Mouse (Mus musculus): Measurements from ENCODE around the gene Col19a1. TPM values are rescaled to one million over a fixed set of nuclear protein-coding genes. Genes with fewer than 3 reads are reported as not detected.
A peak's percentile ranks its signal among the peaks of the same experiment; 100 is the strongest.

Col19a1 gene
- total and polyA plus RNA-seq, 2 experiments from 2014 or later = 2.4 to 2.5 TPM

- ATAC-seq (ENCODE audit: low FRiP score) = no peak
- H3K4me3 ChIP-seq (ENCODE audit: low read depth, low read length) = no peak overlapping the region
- H3K27me3 ChIP-seq (ENCODE audit: insufficient read depth, low read length) = no peaks in the 10 kb centered on the region
- H3K4me2 ChIP-seq (ENCODE audit: low read depth, low read length, poor library complexity, severe bottlenecking) = no peak overlapping the region
- no peaks in the 10 kb centered on the region for H3K9me3 ChIP-seq (ENCODE audit: low read length)
- H3K4me1 ChIP-seq (ENCODE audit: insufficient read depth, low read length) = no peaks in the 10 kb centered on the region
- H3K27ac ChIP-seq (ENCODE audit: low read depth, low read length) = no peak overlapping the region
- no peaks in the 10 kb centered on the region for H3K36me3 ChIP-seq (ENCODE audit: insufficient read depth, low read length)
- no peak overlapping the region for H3K9ac ChIP-seq (replicated peaks; ENCODE audit: low read length, poor library complexity, severe bottlenecking)
- TF ChIP-seq CTCF (IDR thresholded peaks at IDR 0.05) = no peak
- no peak for DNase-seq (ENCODE audit: low spot score)
- 87% methylated on average over 1 of the region's 1 CpGs for WGBS
Measured at GRCm38 (mm10) chr1:24547574-24547973, 39.7 kb downstream of the Col19a1 start.

DNA sequence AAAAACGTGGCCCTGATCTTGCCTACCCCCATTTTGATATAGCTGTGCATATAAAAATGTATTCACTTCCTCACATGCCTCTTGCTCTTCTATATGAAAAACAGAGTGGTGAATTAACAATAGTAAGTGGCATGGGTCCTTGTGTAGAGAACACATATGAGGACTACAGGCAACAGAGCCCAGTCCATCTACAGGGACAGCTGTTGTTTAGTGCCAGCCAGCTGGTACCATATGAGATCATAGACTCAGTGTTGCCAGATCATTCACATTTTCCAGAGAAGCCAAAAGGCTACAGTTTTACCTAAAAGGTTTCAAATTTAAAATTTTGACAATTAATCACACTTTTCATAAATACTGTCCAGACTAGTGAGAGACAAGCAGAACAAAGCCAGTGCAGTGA is 47.4 kb downstream of the Col19a1 start:
- Histone ChIP-seq H3K36me3 (ENCODE audit: insufficient read depth, low read length) (no peaks in the 10 kb centered on the region), H3K27ac (ENCODE audit: low read depth, low read length) (no peak overlapping the region), H3K9ac (replicated peaks; ENCODE audit: low read length, poor library complexity, severe bottlenecking) (no peak overlapping the region), H3K4me3 (ENCODE audit: low read depth, low read length) (no peak overlapping the region), H3K9me3 (ENCODE audit: low read length) (no peaks in the 10 kb centered on the region), H3K4me1 (ENCODE audit: insufficient read depth, low read length) (no peaks in the 10 kb centered on the region), H3K4me2 (ENCODE audit: low read depth, low read length, poor library complexity, severe bottlenecking) (no peak overlapping the region), H3K27me3 (ENCODE audit: insufficient read depth, low read length) (no peaks in the 10 kb centered on the region)
- DNase-seq (ENCODE audit: low spot score) (no peak), ATAC-seq (ENCODE audit: low FRiP score) (no peak)
- TF ChIP-seq CTCF (IDR thresholded peaks at IDR 0.05) = no peak
- WGBS = 80% methylated on average over 1 of the region's 1 CpGs

- ATAC-seq (ENCODE audit: low FRiP score) = no peak
- 76% methylated on average over 2 of the region's 2 CpGs for WGBS
Measured at GRCm38 (mm10) chr1:24527194-24527593, 60.1 kb downstream of the Col19a1 start.

GRCm38 (mm10) chr1:24517462-24517861 is 69.8 kb downstream of the Col19a1 start:
- Histone ChIP-seq H3K4me2 (ENCODE audit: low read depth, low read length, poor library complexity, severe bottlenecking) (no peak overlapping the region), H3K9ac (replicated peaks; ENCODE audit: low read length, poor library complexity, severe bottlenecking) (no peak overlapping the region), H3K4me3 (ENCODE audit: low read depth, low read length) (no peak overlapping the region), H3K4me1 (ENCODE audit: insufficient read depth, low read length) (no peaks in the 10 kb centered on the region), H3K27ac (ENCODE audit: low read depth, low read length) (no peak overlapping the region), H3K9me3 (ENCODE audit: low read length) (no peaks in the 10 kb centered on the region), H3K27me3 (ENCODE audit: insufficient read depth, low read length) (no peaks in the 10 kb centered on the region), H3K36me3 (ENCODE audit: insufficient read depth, low read length) (no peaks in the 10 kb centered on the region)
- TF ChIP-seq CTCF (IDR thresholded peaks at IDR 0.05) = no peak
- no peak for ATAC-seq (ENCODE audit: low FRiP score)
- WGBS = 49% methylated on average over 4 of the region's 4 CpGs
- peak; percentile 55 for DNase-seq (ENCODE audit: low spot score)

More at GRCm38 (mm10) chr1:24527194-24527593, 60.1 kb downstream of the Col19a1 start:
- Histone ChIP-seq H3K9ac (replicated peaks; ENCODE audit: low read length, poor library complexity, severe bottlenecking) (no peak overlapping the region), H3K9me3 (ENCODE audit: low read length) (no peaks in the 10 kb centered on the region), H3K27me3 (ENCODE audit: insufficient read depth, low read length) (no peaks in the 10 kb centered on the region), H3K4me1 (ENCODE audit: insufficient read depth, low read length) (no peaks in the 10 kb centered on the region), H3K36me3 (ENCODE audit: insufficient read depth, low read length) (no peaks in the 10 kb centered on the region), H3K4me2 (ENCODE audit: low read depth, low read length, poor library complexity, severe bottlenecking) (no peak overlapping the region), H3K4me3 (ENCODE audit: low read depth, low read length) (no peak overlapping the region), H3K27ac (ENCODE audit: low read depth, low read length) (no peak overlapping the region)
- no peak for TF ChIP-seq CTCF (IDR thresholded peaks at IDR 0.05)
- DNase-seq (ENCODE audit: low spot score) = no peak

DNA sequence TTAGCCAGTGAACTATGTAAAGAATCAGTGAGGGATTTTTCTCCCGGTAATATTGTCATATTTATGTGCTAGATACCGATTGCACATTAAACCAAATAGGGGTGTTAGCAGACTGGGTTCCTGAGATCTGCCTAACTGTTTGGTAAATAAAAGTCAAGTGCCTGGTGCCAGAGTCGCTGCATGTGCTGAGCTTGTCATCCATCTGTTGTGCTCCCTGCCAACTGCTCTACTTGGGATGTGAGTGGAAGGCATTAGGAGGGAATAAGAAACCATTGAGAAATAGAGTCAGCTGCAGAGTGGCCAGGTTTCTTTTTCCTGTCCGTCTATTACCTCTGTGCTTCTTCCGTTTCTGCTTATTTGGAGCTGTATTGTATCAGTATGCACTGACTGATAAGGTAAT is 71.9 kb downstream of the Col19a1 start:
- Histone ChIP-seq H3K9ac (replicated peaks; ENCODE audit: low read length, poor library complexity, severe bottlenecking) (no peak overlapping the region), H3K4me1 (ENCODE audit: insufficient read depth, low read length) (no peaks in the 10 kb centered on the region), H3K27ac (ENCODE audit: low read depth, low read length) (no peak overlapping the region), H3K36me3 (ENCODE audit: insufficient read depth, low read length) (no peaks in the 10 kb centered on the region), H3K27me3 (ENCODE audit: insufficient read depth, low read length) (no peaks in the 10 kb centered on the region), H3K4me3 (ENCODE audit: low read depth, low read length) (no peak overlapping the region), H3K4me2 (ENCODE audit: low read depth, low read length, poor library complexity, severe bottlenecking) (no peak overlapping the region), H3K9me3 (ENCODE audit: low read length) (no peaks in the 10 kb centered on the region)
- peak; percentile 72 for DNase-seq (ENCODE audit: low spot score)
- TF ChIP-seq CTCF (IDR thresholded peaks at IDR 0.05) = no peak
- 88% methylated on average over 5 of the region's 5 CpGs for WGBS
- ATAC-seq (ENCODE audit: low FRiP score) = no peak

- Histone ChIP-seq H3K9me3 (ENCODE audit: low read length) (no peaks in the 10 kb centered on the region), H3K27me3 (ENCODE audit: insufficient read depth, low read length) (no peaks in the 10 kb centered on the region), H3K36me3 (ENCODE audit: insufficient read depth, low read length) (no peaks in the 10 kb centered on the region), H3K4me3 (ENCODE audit: low read depth, low read length) (no peak overlapping the region), H3K4me2 (ENCODE audit: low read depth, low read length, poor library complexity, severe bottlenecking) (no peak overlapping the region), H3K9ac (replicated peaks; ENCODE audit: low read length, poor library complexity, severe bottlenecking) (no peak overlapping the region), H3K4me1 (ENCODE audit: insufficient read depth, low read length) (no peaks in the 10 kb centered on the region), H3K27ac (ENCODE audit: low read depth, low read length) (no peak overlapping the region)
- 77% methylated on average over 6 of the region's 6 CpGs for WGBS
- no peak for DNase-seq (ENCODE audit: low spot score)
- no peak for ATAC-seq (ENCODE audit: low FRiP score)
- no peak for TF ChIP-seq CTCF (IDR thresholded peaks at IDR 0.05)
Measured at GRCm38 (mm10) chr1:24511536-24511935, 75.7 kb downstream of the Col19a1 start.

Measured in midbrain, postnatal 0 days (tissue).